Mouse (Mus musculus) cerebellum, postnatal 36 days (tissue): ENCODE data around the gene Cnnm2.
"Not testable (repeated sequence)": the region's sequence is repeated elsewhere in the genome, so short reads cannot be mapped to it uniquely, and the experiment has no call there.

Experiments
- DNase-seq, 2 experiments: peaks; one replicate each; pipeline ENCODE4 v3.0.0; 2021 to 2022; ENCODE audit warnings: mixed read lengths in 2 of 2

The Cnnm2 gene

GRCm38 (mm10) chr19:46760375-46761160, 828 bp upstream of the Cnnm2 start:
- peak; percentile 91 to 94 for DNase-seq

DNA sequence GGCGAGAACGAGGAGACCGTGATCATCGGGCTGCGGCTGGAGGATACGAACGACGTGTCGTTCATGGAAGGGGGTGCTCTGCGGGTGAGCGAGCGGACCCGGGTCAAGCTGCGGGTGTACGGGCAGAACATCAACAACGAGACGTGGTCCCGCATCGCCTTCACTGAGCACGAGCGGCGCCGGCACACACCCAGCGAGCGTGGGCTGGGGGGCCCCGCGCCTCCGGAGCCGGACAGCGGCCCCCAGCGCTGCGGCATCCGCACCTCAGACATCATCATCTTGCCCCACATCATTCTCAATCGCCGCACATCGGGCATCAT, 535 bp downstream of the Cnnm2 start:
- no peak for DNase-seq

- peak; percentile 51 to 57 for DNase-seq
These were observed 1.0 kb downstream of the Cnnm2 start for GRCm38 (mm10) chr19:46762291-46762991.

GRCm38 (mm10) chr19:46762992-46763342, 1.6 kb downstream of the Cnnm2 start:
- DNase-seq = peak in 1 of 2 experiments; percentile 41

GRCm38 (mm10) chr19:46763356-46763755, 2.0 kb downstream of the Cnnm2 start:
- peak in 1 of 2 experiments; percentile 25 for DNase-seq

DNA sequence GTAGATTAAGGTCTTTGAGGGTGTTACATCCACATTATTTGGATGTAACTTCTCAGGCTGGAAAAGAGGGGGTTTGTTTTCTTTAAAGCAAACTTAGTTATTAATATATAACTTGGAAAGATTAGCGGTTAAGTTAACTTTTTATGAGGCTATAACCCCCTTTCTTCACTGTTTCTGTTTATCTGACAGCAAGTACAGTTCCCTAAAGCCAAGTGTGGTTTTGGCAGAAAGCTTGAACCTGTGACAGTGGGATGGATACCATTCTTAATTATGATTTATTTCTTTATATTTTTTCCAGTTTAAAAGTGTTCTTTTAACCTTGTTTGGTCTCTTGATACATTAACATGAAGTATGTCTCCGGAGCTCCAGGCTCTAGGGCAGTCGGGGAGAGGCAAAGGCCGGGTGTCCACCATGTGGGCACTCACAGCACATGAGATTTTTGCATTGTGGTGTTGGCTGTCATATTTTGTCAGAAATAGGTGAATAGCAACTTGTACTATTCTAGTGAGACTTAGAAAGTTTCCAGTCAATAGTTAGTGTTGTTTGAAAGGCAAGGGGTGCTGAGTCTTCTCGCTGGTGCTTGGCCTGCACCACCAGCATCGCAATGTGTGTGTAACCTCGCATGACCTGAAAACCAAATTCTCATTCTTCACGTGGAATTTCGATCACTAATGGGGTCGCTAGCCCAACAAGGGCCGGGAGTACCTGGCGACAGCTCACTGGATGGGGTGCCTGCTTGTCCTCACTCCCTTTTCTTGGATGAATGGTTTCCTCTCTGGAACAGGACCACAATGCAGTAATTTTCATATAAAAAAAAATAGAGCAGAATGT, 2.8 kb downstream of the Cnnm2 start:
- DNase-seq = no peak

DNA sequence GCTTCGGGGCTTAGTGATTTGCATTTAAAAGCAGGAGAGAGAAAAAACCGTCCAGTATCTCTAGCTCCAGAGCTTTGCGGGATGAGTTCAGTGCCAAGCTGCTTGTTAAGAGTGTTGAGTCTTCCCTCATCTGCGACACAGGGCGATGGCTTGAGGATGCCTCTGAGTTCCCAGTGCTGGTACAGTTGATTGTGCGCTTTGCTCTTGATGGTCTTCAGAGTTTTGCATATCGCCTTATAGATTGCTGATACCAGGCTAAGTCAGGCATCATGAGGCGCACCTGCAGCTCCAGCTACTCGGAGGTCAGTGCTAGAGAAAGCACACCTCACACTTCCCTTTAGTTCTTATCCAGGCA, 3.3 kb downstream of the Cnnm2 start:
- peak in 1 of 2 experiments; percentile 30 for DNase-seq

DNA sequence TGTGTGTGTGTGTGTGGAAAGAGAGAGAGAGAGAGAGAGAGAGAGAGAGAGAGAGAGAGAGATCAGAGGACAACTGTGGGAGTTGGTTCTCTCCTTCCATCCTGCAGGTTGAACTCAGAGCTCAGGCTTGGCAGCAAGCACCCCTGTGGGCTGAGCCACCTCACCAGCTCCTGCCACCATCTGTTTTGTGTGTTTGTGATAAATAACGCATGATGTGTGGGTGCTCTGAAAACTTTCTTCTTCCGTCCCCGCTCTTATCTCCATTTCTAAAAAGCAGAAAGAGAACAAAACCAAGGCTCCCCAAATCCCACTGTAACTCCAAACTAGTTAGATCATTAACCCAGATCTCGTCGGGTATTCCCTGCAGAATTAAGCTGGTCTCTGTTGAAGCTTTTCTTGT, 4.7 kb downstream of the Cnnm2 start:
- peak; percentile 34 to 46 for DNase-seq

DNA sequence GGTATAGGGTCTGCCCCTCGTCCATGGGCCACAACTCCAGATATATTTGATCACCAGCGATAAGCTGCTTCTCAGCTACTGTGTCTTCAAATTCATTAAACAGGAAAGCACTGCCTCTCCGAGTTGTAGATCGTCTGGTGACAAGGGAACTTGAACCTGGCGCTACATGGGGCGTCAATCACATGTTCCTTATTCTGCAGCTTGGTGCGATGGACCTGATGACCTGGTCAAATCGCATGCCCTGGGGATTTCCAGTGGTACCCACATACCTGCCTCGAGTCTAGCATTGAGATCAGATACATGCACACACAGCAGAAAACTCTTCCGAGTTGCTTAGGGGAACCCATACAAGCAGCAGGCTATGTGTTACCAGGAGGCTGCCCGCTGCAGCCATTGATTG, 8.4 kb downstream of the Cnnm2 start:
- no peak for DNase-seq

- DNase-seq = no peak
These were observed 10.4 kb downstream of the Cnnm2 start for GRCm38 (mm10) chr19:46771801-46772200.

DNA sequence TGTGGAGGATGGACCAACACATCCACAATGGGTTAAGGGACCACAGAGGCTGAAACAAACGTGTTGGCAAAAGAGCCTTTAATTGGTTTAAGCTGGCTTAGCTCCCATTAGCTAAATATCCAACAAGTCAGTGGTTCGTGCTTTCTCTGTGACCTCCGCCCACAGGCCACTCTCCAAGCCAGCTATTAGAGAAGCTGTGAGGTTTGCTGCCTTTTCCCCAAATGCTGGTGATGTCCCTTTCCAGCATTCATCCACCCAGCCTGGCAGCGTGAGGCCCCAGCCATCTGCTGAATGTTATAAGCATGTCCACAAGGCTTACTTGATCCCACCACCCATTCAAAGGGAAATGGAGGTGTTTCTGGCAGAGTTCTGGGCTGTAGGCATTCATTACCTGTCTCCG, 15.0 kb downstream of the Cnnm2 start:
- DNase-seq = no peak

GRCm38 (mm10) chr19:46776850-46777249, 15.5 kb downstream of the Cnnm2 start:
- DNase-seq = no peak

GRCm38 (mm10) chr19:46777928-46778680, 16.7 kb downstream of the Cnnm2 start:
- no peak for DNase-seq

GRCm38 (mm10) chr19:46779130-46779529, 17.7 kb downstream of the Cnnm2 start:
- not testable (repeated sequence) for DNase-seq

DNA sequence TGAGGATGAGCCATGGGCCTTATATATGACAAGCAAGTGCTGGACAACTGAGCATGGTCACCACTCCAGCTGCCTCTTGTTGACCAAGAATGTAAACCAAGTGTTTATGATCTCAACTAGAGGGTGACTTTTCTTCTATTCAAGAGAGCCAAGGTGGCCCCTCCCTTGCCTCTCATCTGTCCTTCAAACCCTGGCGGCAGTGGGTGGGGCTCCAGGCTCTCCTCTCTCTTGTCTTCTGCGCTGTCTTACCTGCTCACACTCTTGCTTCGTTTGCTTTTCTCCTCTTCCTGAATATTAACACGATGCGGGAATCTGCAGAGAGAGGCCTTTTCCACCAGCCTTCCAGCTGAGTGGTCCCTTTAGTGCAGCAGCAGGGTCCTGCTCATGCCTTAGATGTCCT, 22.6 kb downstream of the Cnnm2 start:
- no peak for DNase-seq

DNA sequence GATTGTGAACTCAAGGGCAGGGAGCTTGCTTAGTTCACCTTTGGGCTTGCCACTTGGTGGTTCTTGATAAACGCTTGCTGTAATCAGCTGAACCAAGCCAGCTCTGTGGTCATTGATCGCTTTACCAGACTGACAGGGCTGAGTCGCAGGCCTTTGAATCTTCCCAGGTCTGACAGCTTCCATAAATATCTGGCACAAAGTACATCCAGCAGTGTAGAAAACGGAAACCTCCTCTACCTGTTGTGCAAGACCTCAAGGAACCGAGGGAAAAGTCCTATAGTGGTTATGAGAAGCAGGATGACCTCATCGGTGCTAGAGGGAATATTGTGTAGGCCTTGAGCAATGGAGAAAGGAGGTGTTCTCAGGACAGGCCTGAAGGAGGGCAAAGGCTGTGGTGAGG, 23.1 kb downstream of the Cnnm2 start:
- DNase-seq = no peak

DNA sequence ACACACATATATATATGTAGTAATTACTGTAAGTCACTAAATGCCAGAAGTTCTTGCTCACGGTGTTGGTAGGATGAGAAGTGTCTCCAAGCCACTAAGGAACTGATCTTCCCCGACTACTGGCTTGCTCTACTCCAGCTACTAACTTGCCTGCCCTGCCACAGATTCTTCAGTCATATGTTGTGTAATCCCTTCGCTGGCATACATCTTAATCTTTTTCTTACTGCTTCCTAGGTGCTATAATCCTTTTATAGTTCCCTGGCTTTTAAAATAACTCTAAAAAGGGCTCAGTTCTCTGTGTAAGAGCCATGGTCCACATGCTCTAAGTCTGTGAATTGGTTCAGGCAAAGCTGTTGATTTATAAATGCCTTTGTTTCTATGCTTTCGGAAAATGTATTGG, 24.2 kb downstream of the Cnnm2 start:
- no peak for DNase-seq

DNA sequence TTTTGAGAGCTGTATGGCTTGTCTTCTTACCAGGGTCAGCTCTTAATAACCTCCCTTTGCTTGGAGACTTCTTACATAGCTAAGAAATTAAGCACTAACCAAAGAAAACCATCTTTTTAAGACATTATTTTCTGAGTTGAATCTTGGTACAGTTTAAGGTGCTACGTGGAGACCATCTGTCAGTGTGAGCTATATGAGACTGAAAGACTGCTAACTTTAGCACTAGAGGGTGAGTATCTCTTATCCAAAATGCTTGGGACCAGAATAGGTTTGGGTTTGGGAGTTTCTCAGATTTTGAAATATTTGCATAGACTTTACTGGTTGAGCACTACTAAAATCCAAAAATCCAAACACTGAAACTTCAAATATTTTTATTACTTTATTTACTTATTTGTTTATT, 28.4 kb downstream of the Cnnm2 start:
- no peak for DNase-seq

DNA sequence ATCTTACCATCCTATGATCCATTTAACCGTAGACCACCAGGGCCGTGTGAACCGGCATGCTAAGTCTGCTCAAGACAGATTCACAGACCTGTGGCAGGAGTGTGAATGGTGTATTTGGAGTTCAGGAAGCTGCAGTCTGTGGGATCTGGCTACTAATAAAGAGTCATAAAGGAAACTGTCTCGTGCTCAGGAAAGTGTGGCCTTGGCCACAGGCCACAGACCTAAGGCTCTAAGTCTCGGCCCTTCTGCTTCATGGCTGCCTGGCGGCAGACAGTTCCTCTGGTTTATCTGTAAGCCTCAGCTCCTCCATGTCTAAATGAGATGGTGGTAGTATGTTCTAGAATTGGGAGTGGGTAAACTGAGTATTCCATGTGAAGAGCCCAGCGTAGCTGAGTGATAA, 30.0 kb downstream of the Cnnm2 start:
- DNase-seq = no peak

GRCm38 (mm10) chr19:46791921-46792320, 30.5 kb downstream of the Cnnm2 start:
- no peak for DNase-seq

- DNase-seq = no peak
These were observed 31.1 kb downstream of the Cnnm2 start for GRCm38 (mm10) chr19:46792480-46792879.

DNA sequence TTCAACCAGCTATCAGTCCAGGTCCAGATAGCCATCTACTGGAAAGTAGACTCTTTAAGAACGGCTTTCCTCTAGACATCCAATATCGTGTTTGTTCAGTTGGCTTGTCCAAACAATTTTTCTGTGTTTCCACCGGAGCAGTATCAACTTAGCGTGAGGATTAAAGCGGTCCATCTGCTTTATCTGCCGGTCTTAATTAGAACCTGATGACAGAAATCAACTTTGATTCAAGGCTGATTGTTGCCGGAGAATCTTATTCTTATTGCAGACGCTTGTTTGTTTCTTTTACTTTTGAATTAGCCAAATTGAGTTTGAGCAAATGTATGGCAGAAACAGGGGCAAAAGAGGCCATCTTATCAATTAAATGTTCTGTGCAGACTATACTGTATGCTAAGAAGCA, 32.8 kb downstream of the Cnnm2 start:
- no peak for DNase-seq
